Comparison of ENCODE assay signal across 26 mouse cellular contexts in genomic region chr6:124457827-124458226, GRCm38 (mm10).
"Had no signal": no experiment of that assay in that cellular context is flagged by ENCODE, and none has a peak within 500 bp of the region (broad histone marks: within the 10 kb centered on the region; RNA-seq: fewer than 3 reads in every experiment).

No protein-coding gene starts in this region.

- H3K27me3 ChIP-seq: hindbrain, embryonic 13.5 days; hindbrain, embryonic 15.5 days; kidney, embryonic 15.5 days; limb, embryonic 15.5 days had no signal

- H3K9ac ChIP-seq: heart, embryonic 13.5 days; heart, embryonic 15.5 days; hindbrain, embryonic 13.5 days; hindbrain, embryonic 15.5 days; kidney, embryonic 15.5 days; limb, embryonic 13.5 days; limb, embryonic 15.5 days; liver, embryonic 12.5 days; liver, embryonic 14.5 days had no signal

- H3K9me3 ChIP-seq: heart, embryonic 13.5 days; heart, embryonic 15.5 days; hindbrain, embryonic 13.5 days; hindbrain, embryonic 15.5 days; kidney, embryonic 15.5 days; limb, embryonic 13.5 days; limb, embryonic 15.5 days; liver, embryonic 12.5 days had no signal

- ATAC-seq: intestine, embryonic 16.5 days; liver, embryonic 12.5 days had no signal

- DNase-seq: gastrocnemius, postnatal 14 days; gastrocnemius, postnatal 36 days; heart, adult 11 months; heart, adult 2 months; heart, postnatal 14 days; heart, postnatal 36 days; kidney, adult 11 months; kidney, adult 2 months; kidney, adult 9 months; kidney, postnatal 14 days; kidney, postnatal 36 days; layer of hippocampus, adult 9-11 months; layer of hippocampus, postnatal 36 days had no signal

- H3K4me1 ChIP-seq: heart, embryonic 13.5 days; heart, embryonic 15.5 days; kidney, embryonic 15.5 days; limb, embryonic 13.5 days; limb, embryonic 15.5 days had no signal

- H3K27ac ChIP-seq: heart, adult 2 months; heart, embryonic 13.5 days; heart, embryonic 15.5 days; hindbrain, embryonic 13.5 days; hindbrain, embryonic 15.5 days; hindbrain, postnatal 0 days; kidney, embryonic 15.5 days; kidney, postnatal 0 days; limb, embryonic 13.5 days; limb, embryonic 15.5 days; liver, embryonic 12.5 days; liver, embryonic 14.5 days had no signal

- H3K4me2 ChIP-seq: heart, embryonic 11.5 days; heart, embryonic 13.5 days; heart, embryonic 15.5 days; hindbrain, embryonic 13.5 days; hindbrain, embryonic 15.5 days; kidney, embryonic 15.5 days; limb, embryonic 13.5 days; limb, embryonic 15.5 days; liver, embryonic 12.5 days had no signal

- H3K4me3 ChIP-seq: heart, adult 2 months; heart, embryonic 13.5 days; heart, embryonic 15.5 days; hindbrain, embryonic 13.5 days; hindbrain, embryonic 15.5 days; kidney, embryonic 15.5 days; limb, embryonic 13.5 days; limb, embryonic 15.5 days; liver, embryonic 12.5 days had no signal

- H3K36me3 ChIP-seq: heart, embryonic 13.5 days; heart, embryonic 15.5 days; kidney, embryonic 15.5 days; limb, embryonic 15.5 days; liver, embryonic 12.5 days had no signal
